Mouse (Mus musculus): ENCODE results near the gene Tas2r139.
A peak's percentile ranks its signal among the peaks of the same experiment; 100 is the strongest.
"Not testable (repeated sequence)": the region's sequence is repeated elsewhere in the genome, so short reads cannot be mapped to it uniquely, and the experiment has no call there.

Tas2r139 gene

DNA sequence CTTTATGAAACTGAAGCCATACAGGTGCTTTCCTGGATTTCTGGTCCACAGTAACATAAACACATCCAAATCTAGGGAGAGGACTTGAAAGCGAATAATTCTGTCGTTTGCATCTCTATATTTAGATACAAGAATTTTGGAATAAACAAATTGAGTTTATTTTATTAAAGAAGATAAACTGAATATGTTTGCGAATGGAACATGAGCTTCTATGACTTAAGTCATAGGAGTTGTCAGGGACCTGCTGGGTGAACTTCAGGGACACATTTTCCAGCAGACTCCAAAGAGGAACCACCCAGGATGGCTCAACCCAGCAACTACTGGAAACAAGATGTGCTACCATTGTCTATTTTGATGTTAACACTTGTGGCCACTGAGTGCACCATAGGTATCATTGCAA lies at the start of gene Tas2r139:
Tas2r139 (plus strand) TSS at position 301 of the 400 bp plus-strand sequence.
- DNase-seq (ENCODE audit: low read depth, low spot score): no peak

DNA sequence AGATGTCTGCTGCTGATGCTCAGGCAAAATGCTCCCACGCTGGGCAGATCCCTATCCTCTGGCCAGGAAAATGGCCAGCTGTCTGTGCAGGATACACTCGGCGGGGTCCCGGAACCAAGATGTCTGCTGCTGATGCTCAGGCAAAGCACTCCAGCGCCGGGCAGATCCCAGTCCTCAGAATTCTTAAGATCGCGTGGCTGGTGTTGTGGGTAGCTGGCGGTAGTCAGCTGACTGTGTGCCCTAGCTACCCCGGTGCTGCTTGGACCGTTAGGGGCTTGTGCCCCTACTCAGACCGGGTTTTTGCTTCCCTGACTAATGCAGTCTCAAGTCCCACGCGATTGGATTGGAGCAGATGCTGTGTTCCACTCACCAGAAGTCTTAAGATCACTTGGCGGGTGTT lies 10.4 kb downstream of the Tas2r139 start:
- not testable (repeated sequence) for DNase-seq (ENCODE audit: low read depth, low spot score)

DNA sequence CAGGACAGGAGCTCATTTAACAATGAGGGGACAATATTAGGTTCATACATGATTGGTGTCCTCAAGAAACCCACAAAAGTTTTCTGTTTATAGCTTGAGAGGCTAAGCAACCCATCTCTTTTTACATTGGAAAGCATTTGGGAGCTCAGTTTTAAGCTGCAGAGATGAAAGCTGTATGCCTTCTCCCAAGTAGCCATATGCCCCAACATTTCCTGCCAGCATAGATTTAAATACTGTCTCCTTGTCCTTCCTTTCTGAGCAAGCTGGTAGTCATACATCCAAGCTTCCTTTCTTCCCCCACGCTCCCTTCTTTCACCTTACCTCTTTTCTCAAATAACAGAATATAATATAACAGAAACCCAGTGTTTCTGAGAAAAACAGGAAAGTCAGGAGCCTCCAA lies 41.7 kb downstream of the Tas2r139 start:
- DNase-seq (ENCODE audit: low read depth, low spot score): no peak

DNA sequence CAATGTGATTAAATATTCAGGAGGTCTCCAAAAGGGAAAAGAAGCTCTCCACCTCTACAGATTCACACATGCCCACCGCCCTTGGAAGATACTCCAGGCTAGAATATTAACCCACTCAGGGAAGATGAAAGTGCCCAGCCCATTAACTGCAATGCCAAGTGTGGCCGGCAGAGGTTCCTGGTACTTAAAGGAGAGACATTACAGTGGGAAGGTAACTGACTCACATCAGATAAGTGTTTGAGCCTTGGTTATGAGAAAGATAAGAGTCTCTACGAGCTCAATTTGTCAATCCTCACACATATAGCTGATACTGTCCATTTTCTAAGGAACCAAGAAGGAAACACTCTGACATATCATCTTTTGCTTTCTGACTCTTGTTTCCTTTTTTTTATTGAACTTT lies 45.5 kb downstream of the Tas2r139 start:
- peak; percentile 10 for DNase-seq (ENCODE audit: low read depth, low spot score)
